Mouse (Mus musculus): ENCODE results near the gene Dscam. TPM values are rescaled to one million over a fixed set of nuclear protein-coding genes. Genes with fewer than 3 reads are reported as not detected.
"Not testable (repeated sequence)": the region's sequence is repeated elsewhere in the genome, so short reads cannot be mapped to it uniquely, and the experiment has no call there.

Dscam gene
- total RNA-seq, 4 experiments from 2014 or later = 31.5 to 41.2 (median 37.1) TPM

- no peak for DNase-seq (ENCODE audit: low spot score in 2 of 2)
Measured at GRCm38 (mm10) chr16:96896510-96897133, 273.9 kb downstream of the Dscam start.

DNA sequence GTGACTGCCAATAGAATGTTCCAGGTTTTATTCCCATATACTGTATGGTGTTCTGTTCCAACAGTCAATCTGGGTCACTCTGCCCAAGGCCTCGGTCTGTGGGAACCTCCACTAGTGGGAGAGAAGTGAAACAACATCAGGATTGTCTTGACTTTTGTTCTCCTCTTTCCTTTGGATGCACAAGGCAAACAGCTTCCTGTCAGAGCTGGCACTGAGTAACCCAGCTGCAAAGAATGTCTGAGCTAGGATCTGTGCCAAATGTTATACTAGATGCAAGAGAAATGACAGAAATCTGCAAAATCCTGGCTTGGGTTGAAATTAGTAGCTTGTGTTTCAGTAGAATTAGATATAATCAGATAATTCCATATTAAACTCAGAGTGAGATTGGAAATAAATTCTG, 282.5 kb downstream of the Dscam start:
- no peak for DNase-seq (ENCODE audit: low spot score in 2 of 2)

- DNase-seq (ENCODE audit: low spot score in 2 of 2) = no peak
Measured at GRCm38 (mm10) chr16:96885817-96886216, 284.7 kb downstream of the Dscam start.

DNA sequence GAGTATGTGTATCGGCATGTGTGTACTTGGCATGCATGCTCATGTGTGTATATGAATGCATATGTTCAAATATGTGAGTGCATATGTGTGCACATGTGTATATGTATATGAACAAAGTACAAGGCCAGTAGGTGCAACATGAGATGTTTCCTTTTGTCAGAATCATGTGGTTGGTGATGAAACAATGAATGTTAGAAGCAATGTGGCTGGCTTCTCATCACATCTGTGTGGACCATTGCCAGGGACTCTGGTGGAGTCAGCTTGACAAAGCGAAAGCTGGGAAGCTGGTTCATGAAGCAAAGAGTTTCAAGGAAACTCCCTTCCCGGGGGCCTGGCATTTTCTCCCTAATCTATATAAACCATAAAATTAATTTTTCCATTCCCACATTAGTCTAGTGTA, 286.0 kb downstream of the Dscam start:
- not testable (repeated sequence) for DNase-seq (ENCODE audit: low spot score in 2 of 2)

- no peak for DNase-seq (ENCODE audit: low spot score in 2 of 2)
Measured at GRCm38 (mm10) chr16:96877271-96877670, 293.3 kb downstream of the Dscam start.

DNA sequence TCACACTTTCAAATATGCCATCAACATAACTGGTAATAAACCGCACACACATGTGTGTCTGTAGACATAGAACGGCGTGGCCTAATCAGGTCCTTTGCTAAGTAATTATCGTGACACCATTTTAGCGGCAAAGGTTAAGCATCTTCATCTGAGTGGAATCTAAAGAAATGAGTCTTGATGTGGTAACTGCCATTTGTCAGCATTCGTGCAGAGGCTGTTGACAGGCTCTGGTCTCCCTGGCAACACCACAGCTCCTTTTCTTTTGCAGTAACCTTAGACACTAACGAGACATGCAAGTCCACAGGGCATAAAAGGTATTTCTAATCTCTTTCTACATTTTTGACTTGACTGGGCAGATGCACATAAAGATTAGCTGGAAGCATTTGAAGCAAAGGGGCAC, 297.8 kb downstream of the Dscam start:
- DNase-seq (ENCODE audit: low spot score in 2 of 2) = no peak

DNA sequence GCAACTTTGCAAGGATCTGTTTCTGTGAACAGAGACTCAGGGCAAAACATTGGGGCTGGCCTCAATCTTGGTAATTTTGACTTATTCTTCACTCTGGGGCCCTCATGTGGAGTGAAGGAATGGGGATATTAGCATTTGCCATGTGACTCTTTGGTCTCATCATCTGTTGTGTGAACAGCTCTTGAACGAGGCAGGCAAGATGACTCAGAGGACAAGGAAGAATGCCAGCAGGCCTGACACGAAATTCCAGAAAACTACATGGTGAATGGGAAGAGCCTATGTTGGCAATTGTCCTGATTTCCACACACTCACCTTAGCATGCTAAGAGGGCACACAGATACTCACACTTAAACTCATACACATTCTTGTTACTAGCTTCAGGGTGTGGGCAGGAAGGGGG, 313.0 kb downstream of the Dscam start:
- DNase-seq (ENCODE audit: low spot score in 2 of 2) = no peak

GRCm38 (mm10) chr16:96855060-96855459, 315.5 kb downstream of the Dscam start:
- DNase-seq (ENCODE audit: low spot score in 2 of 2) = no peak

DNA sequence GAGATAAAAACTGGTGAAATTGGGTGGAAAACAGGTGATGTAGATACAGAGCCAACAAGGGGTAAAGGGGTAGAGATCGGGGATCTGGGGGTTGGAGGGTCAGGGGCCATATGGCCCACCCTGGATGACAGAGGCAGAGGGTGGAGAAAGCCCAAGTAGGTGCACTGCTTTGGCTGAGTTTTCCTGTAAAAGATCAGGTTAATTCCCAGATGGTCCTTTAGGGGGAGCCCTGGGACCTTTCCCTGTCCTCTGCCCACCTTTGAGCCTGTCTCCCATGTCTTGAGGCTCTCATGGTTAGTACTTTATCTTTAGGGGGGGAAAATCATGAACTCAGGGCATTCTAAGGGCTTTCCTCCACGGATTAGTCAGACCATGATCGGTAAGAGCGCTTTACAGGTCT, 318.2 kb downstream of the Dscam start:
- no peak for DNase-seq (ENCODE audit: low spot score in 2 of 2)

- DNase-seq (ENCODE audit: low spot score in 2 of 2) = no peak
Measured at GRCm38 (mm10) chr16:96848916-96849315, 321.6 kb downstream of the Dscam start.

GRCm38 (mm10) chr16:96846585-96846984, 324.0 kb downstream of the Dscam start:
- DNase-seq (ENCODE audit: low spot score in 2 of 2) = no peak

GRCm38 (mm10) chr16:96846113-96846512, 324.4 kb downstream of the Dscam start:
- DNase-seq (ENCODE audit: low spot score in 2 of 2) = peak in 1 of 2 experiments; percentile 8

DNA sequence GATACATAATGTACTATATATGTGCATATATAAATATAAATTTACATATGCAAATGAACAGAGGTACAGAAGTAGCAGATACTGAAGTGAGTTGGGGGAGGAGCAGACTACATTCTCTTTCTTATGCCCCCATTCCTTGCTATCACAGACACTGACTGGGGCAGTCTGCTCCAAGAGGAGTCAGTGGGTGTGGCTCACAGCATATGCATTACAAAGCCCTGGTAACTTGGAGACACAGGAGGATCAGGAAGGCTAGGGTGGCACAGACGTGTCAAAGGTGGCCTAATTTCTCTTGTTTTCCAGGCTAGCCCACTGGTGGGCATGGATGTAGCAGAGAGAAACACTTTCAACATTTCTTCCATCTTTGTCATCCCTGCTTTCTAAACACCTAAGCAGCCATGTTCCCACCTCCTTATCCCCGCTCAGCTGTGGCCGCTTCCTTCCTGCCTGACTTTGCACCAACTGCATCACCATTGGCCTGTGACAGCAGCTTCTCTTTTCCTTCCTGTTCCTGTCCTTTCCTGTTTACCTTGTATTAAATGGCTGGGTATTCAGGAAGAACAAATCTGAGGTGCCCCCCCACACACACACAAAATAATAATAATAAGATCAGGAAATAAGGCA, 325.0 kb downstream of the Dscam start:
- DNase-seq (ENCODE audit: low spot score in 2 of 2) = no peak

DNA sequence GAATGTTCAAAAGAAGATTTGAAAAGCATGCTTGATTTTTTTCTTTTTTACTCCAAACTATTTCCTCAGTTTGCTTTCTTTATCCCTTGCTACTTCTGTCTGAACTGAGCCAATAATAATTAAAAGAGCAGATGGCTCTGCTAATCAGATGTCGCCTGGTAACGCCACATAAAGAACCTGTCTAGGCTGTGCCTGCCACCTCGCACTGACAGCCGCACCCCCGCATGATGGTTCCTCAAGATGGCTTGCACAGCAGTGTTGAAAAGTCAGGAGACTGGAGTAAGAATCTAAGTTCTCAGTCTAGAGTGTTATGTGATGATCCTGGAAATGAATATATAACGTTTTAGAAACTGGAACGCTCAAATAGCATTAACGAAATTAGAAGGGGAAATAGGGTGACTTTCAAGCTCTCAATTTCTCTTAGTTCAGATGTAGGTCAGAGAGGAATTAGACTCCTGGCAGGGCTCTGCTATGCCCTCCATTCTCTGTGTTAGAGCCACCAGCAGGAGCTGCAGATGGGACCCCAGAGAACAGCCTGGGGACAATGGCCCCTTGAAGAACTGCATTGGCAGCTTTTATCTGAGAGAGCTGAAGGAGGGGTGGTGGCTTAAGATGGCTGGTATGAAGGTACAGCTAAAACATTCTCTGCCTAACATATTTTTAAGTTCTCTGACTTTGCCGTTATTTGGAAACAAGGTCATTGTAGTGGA, 326.7 kb downstream of the Dscam start:
- peak in 1 of 2 experiments; percentile 68 for DNase-seq (ENCODE audit: low spot score in 2 of 2)

GRCm38 (mm10) chr16:96842829-96843360, 327.7 kb downstream of the Dscam start:
- DNase-seq (ENCODE audit: low spot score in 2 of 2) = no peak

- DNase-seq (ENCODE audit: low spot score in 2 of 2) = peak; percentile 37 to 43
Measured at GRCm38 (mm10) chr16:96819649-96820048, 350.9 kb downstream of the Dscam start.

- DNase-seq (ENCODE audit: low spot score in 2 of 2) = no peak
Measured at GRCm38 (mm10) chr16:96806298-96806697, 364.3 kb downstream of the Dscam start.

DNA sequence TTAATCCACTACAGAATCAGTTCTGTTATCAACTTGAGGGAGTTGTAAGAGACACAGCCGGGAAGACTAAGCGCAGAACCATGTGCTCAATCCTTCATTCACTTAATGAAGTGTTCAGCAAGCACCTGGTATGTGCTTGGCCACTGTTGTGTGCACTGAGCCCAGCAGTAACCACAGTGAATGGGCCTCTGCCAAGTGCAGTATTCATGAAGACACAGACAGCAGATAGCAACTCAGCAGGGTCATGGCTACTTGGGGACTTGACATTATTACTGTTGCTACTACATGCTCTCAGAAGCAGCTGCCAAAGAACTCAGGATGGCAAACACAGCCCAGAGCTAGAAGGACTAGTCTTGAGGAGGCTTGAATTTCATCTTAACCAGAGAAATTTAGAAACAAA, 367.9 kb downstream of the Dscam start:
- DNase-seq (ENCODE audit: low spot score in 2 of 2) = no peak

GRCm38 (mm10) chr16:96801650-96802237, 368.8 kb downstream of the Dscam start:
- no peak for DNase-seq (ENCODE audit: low spot score in 2 of 2)

- DNase-seq (ENCODE audit: low spot score in 2 of 2) = peak in 1 of 2 experiments; percentile 12
Measured at GRCm38 (mm10) chr16:96795431-96795830, 375.1 kb downstream of the Dscam start.

DNA sequence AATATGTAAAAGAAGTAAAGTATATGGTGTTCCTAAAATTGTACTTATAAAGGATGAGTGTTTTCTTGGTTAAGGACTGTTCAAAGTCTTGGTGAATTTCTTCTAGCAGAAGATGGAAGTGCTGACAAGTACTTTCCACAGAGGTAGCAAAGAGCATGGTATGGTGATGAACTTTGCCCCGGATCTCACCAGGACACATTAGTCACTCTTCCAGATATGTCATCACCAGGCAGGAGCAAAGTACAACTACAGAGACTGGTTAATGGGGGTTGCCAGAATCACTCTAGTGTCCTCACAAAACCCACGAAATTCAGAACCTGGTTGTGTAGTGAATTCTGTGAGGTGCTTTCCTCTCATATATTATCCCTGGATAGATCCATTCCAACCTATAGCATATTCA, 379.2 kb downstream of the Dscam start:
- no peak for DNase-seq (ENCODE audit: low spot score in 2 of 2)

DNA sequence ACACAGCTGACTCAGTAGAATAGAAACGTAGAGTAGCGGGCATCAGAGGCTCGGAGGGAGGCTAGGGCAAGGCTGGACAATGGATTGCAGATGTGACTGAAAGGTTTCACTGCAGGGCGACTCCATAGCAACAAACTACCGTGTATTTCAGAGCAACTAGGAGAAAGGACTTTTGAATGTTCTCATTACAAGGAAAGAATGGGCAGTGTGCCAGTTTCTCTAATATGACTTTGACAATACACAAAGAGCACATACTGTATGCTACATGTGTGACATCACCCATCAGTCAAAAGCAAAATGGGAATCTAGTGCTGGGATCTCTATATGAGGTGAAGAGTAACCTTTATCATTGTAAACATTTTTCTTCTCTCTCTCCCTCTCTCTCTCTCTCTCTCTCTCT, 382.3 kb downstream of the Dscam start:
- DNase-seq (ENCODE audit: low spot score in 2 of 2) = no peak

Data from left cerebral cortex, adult 8-10 months (tissue).